Mouse (Mus musculus): ENCODE results near the gene Fam207a.
A peak's percentile ranks its signal among the peaks of the same experiment; 100 is the strongest.

Fam207a gene

GRCm38 (mm10) chr10:77531026-77532019 is 15.7 kb upstream of the Fam207a start:
- no peak for DNase-seq (ENCODE audit: low spot score)

GRCm38 (mm10) chr10:77530140-77530539 is 14.6 kb upstream of the Fam207a start, which contains the start of gene Itgb2:
Gene Itgb2, plus strand, starts transcription at chr10:77530252.
- no peak for DNase-seq (ENCODE audit: low spot score)

GRCm38 (mm10) chr10:77528634-77529033 is 13.0 kb upstream of the Fam207a start:
- no peak for DNase-seq (ENCODE audit: low spot score)

- no peak for DNase-seq (ENCODE audit: low spot score)
Observed at GRCm38 (mm10) chr10:77526488-77526887, 10.9 kb upstream of the Fam207a start.

- DNase-seq (ENCODE audit: low spot score), result no peak
Observed at GRCm38 (mm10) chr10:77523321-77523720, 7.7 kb upstream of the Fam207a start.

- no peak for DNase-seq (ENCODE audit: low spot score)
Observed at GRCm38 (mm10) chr10:77522746-77523145, 7.2 kb upstream of the Fam207a start.

GRCm38 (mm10) chr10:77522021-77522731 is 6.6 kb upstream of the Fam207a start:
- no peak for DNase-seq (ENCODE audit: low spot score)

GRCm38 (mm10) chr10:77520497-77520896 is 4.9 kb upstream of the Fam207a start:
- no peak for DNase-seq (ENCODE audit: low spot score)

GRCm38 (mm10) chr10:77519191-77519590 is 3.6 kb upstream of the Fam207a start:
- no peak for DNase-seq (ENCODE audit: low spot score)

- DNase-seq (ENCODE audit: low spot score), result no peak
Observed at GRCm38 (mm10) chr10:77517801-77518200, 2.2 kb upstream of the Fam207a start.

- DNase-seq (ENCODE audit: low spot score), result peak; percentile 84
Observed at GRCm38 (mm10) chr10:77517066-77517620, 1.6 kb upstream of the Fam207a start.

GRCm38 (mm10) chr10:77516379-77516951 is 880 bp upstream of the Fam207a start:
- DNase-seq (ENCODE audit: low spot score), result no peak

- no peak for DNase-seq (ENCODE audit: low spot score)
Observed at GRCm38 (mm10) chr10:77510225-77510982, 5.2 kb downstream of the Fam207a start.

GRCm38 (mm10) chr10:77509403-77510187 is 6.0 kb downstream of the Fam207a start:
- DNase-seq (ENCODE audit: low spot score), result peak; percentile 94

GRCm38 (mm10) chr10:77508744-77509143 is 6.8 kb downstream of the Fam207a start:
- DNase-seq (ENCODE audit: low spot score), result no peak

GRCm38 (mm10) chr10:77507779-77508178 is 7.8 kb downstream of the Fam207a start:
- DNase-seq (ENCODE audit: low spot score), result no peak

GRCm38 (mm10) chr10:77506961-77507577 is 8.5 kb downstream of the Fam207a start:
- no peak for DNase-seq (ENCODE audit: low spot score)

- no peak for DNase-seq (ENCODE audit: low spot score)
Observed at GRCm38 (mm10) chr10:77506526-77506925, 9.1 kb downstream of the Fam207a start.

- DNase-seq (ENCODE audit: low spot score), result no peak
Observed at GRCm38 (mm10) chr10:77504143-77504542, 11.4 kb downstream of the Fam207a start.
